In genomic region chr9:7042635-7043273, GRCm38 (mm10) we compare ENCODE assay signal across 12 mouse cellular contexts.
"Had no signal": no experiment of that assay in that cellular context is flagged by ENCODE, and none has a peak within 500 bp of the region (broad histone marks: within the 10 kb centered on the region; RNA-seq: fewer than 3 reads in every experiment).

No protein-coding gene starts in this region.

- H3K27me3 ChIP-seq: limb, embryonic 15.5 days; liver, embryonic 12.5 days; midbrain, embryonic 13.5 days; stomach, embryonic 15.5 days had no signal

- H3K4me1 ChIP-seq: limb, embryonic 15.5 days; liver, embryonic 12.5 days; midbrain, embryonic 13.5 days; stomach, embryonic 15.5 days had no signal

- H3K4me3 ChIP-seq: limb, embryonic 15.5 days; liver, embryonic 12.5 days; midbrain, embryonic 13.5 days; stomach, embryonic 15.5 days had no signal

- H3K4me2 ChIP-seq: limb, embryonic 15.5 days; liver, embryonic 12.5 days; midbrain, embryonic 13.5 days; stomach, embryonic 15.5 days had no signal

- DNase-seq: kidney, adult 9 months; kidney, postnatal 36 days; layer of hippocampus, adult 9-11 months; layer of hippocampus, postnatal 36 days; right cerebral cortex, postnatal 14 days; thymus, adult 2 months; thymus, postnatal 25 days had no signal

- ATAC-seq: liver, embryonic 12.5 days; midbrain, embryonic 13.5 days had no signal

- H3K27ac ChIP-seq: kidney, postnatal 0 days; limb, embryonic 15.5 days; liver, embryonic 12.5 days; midbrain, embryonic 13.5 days; stomach, embryonic 15.5 days had no signal

- H3K9ac ChIP-seq: limb, embryonic 15.5 days; liver, embryonic 12.5 days; midbrain, embryonic 13.5 days; stomach, embryonic 15.5 days had no signal

- H3K9me3 ChIP-seq: limb, embryonic 15.5 days; liver, embryonic 12.5 days; stomach, embryonic 15.5 days had no signal
